Mouse (Mus musculus): Measurements from ENCODE around the gene Rasl10a. TPM values are rescaled to one million over a fixed set of nuclear protein-coding genes. Genes with fewer than 3 reads are reported as not detected.
A peak's percentile ranks its signal among the peaks of the same experiment; 100 is the strongest.

Gene Rasl10a
- polyA plus RNA-seq, 1 experiment: 12.0 TPM

GRCm38 (mm10) chr11:5059230-5059629 lies 1.3 kb downstream of the Rasl10a start:
- Histone ChIP-seq H3K9me3 (peaks cover 50% of the 10 kb centered on the region), H3K36me3 (replicated peaks; ENCODE audit: low read length) (peaks cover 66% of the 10 kb centered on the region), H3K4me1 (peaks cover 98% of the 10 kb centered on the region), H3K4me3 (replicated peaks) (peak overlapping the region; percentile 94), H3K27me3 (replicated peaks) (peaks cover 53% of the 10 kb centered on the region)
- TF ChIP-seq GATA1 (IDR thresholded peaks at IDR 0.05; ENCODE audit: borderline replicate concordance, low read length) (no peak), FLI1 (IDR thresholded peaks at IDR 0.05; ENCODE audit: low read length) (no peak)

DNA sequence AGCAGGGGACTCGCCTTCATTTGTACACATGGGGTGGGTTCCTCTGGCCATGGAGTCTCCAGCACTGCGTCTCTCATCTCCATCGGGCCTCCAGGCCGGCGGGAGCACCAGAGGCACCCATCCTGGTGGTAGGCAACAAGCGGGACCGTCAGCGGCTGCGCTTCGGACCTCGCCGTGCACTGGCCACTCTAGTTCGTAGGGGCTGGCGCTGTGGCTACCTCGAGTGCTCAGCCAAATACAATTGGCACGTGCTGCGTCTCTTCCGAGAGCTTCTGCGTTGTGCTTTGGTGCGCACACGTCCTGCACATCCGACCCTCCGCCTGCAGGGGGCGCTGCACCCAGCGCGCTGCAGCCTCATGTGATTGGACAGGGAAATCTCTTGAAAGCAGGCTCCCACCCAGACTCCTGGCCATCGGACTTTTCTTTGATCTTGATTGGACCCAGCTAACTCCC lies 1.8 kb downstream of the Rasl10a start:
- peaks cover 51% of the 10 kb centered on the region for H3K9me3 ChIP-seq
- H3K36me3 ChIP-seq (replicated peaks; ENCODE audit: low read length): peaks cover 71% of the 10 kb centered on the region
- peak overlapping the region; percentile 94 for H3K4me3 ChIP-seq (replicated peaks)
- no peak for TF ChIP-seq FLI1 (IDR thresholded peaks at IDR 0.05; ENCODE audit: low read length)
- no peak for TF ChIP-seq GATA1 (IDR thresholded peaks at IDR 0.05; ENCODE audit: borderline replicate concordance, low read length)
- H3K4me1 ChIP-seq: peaks cover 98% of the 10 kb centered on the region
- H3K27me3 ChIP-seq (replicated peaks): peaks cover 53% of the 10 kb centered on the region

DNA sequence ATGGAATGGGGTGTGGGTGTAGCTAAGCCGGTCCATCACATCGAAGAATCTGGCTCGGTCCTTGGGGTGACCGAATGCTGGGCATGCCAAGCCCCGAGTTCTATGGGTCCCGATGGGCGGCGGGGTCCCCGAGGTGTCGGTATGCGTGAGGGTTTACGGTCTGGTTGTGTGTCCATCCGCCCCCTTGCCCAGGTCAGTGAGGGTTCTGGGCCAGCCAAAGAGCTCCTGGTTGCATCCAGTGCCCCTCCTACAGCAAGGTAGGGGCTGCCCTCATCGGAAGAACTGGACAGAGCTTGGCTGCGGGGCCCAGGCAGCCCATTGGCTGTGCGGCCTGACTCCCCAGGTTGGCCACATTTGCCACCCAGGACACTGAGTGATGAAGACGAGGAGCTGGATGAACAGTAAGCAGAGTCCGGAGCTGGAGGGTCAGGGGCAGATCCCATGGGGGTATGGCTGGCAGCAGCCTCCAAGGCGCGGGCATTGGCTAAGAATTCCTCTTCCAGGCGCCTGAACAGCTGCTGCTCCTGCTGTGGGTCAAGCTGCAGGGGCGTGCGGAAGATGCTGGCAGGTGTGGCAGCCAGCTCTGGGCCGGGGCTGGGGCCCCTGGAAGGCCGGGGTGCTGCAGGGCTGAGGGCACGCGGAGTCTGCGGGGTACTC lies 3.0 kb downstream of the Rasl10a start:
- peaks cover 67% of the 10 kb centered on the region for H3K36me3 ChIP-seq (replicated peaks; ENCODE audit: low read length)
- TF ChIP-seq FLI1 (IDR thresholded peaks at IDR 0.05; ENCODE audit: low read length) (no peak), GATA1 (IDR thresholded peaks at IDR 0.05; ENCODE audit: borderline replicate concordance, low read length) (no peak)
- H3K27me3 ChIP-seq (replicated peaks): peaks cover 46% of the 10 kb centered on the region
- peaks cover 51% of the 10 kb centered on the region for H3K9me3 ChIP-seq
- peaks cover 95% of the 10 kb centered on the region for H3K4me1 ChIP-seq
- H3K4me3 ChIP-seq (replicated peaks): peak overlapping the region; percentile 95

GRCm38 (mm10) chr11:5061413-5062139 lies 3.6 kb downstream of the Rasl10a start:
- H3K27me3 ChIP-seq (replicated peaks): peaks cover 40% of the 10 kb centered on the region
- H3K36me3 ChIP-seq (replicated peaks; ENCODE audit: low read length): peaks cover 64% of the 10 kb centered on the region
- H3K4me1 ChIP-seq: peaks cover 94% of the 10 kb centered on the region
- peak overlapping the region; percentile 95 for H3K4me3 ChIP-seq (replicated peaks)
- no peak for TF ChIP-seq GATA1 (IDR thresholded peaks at IDR 0.05; ENCODE audit: borderline replicate concordance, low read length)
- TF ChIP-seq FLI1 (IDR thresholded peaks at IDR 0.05; ENCODE audit: low read length): no peak
- H3K9me3 ChIP-seq: peaks cover 51% of the 10 kb centered on the region

DNA sequence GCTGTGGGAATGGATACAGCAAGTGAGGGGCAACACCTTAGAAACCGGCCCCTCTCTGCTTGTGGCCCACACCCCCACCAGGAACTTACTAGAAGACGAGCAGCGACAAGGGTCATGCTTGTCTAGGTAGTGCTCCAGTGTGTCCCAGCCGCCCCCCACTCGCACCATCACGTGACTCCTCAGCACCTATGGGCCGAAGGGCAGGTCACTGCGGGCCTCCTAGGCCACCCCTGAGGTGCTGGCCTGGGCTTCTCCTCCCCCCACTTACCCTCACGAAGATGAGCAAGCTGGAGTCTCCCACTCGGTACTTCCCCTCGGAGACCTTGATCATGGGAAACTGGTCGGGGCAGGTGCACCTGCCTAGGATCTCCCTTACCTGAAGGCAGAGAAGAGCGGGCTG lies 4.4 kb downstream of the Rasl10a start:
- H3K4me1 ChIP-seq: peaks cover 94% of the 10 kb centered on the region
- H3K9me3 ChIP-seq: peaks cover 51% of the 10 kb centered on the region
- TF ChIP-seq GATA1 (IDR thresholded peaks at IDR 0.05; ENCODE audit: borderline replicate concordance, low read length): no peak
- no peak for TF ChIP-seq FLI1 (IDR thresholded peaks at IDR 0.05; ENCODE audit: low read length)
- H3K27me3 ChIP-seq (replicated peaks): peaks cover 33% of the 10 kb centered on the region
- peaks cover 63% of the 10 kb centered on the region for H3K36me3 ChIP-seq (replicated peaks; ENCODE audit: low read length)
- H3K4me3 ChIP-seq (replicated peaks): peak overlapping the region; percentile 95

- peaks cover 26% of the 10 kb centered on the region for H3K27me3 ChIP-seq (replicated peaks)
- TF ChIP-seq FLI1 (IDR thresholded peaks at IDR 0.05; ENCODE audit: low read length) (no peak), GATA1 (IDR thresholded peaks at IDR 0.05; ENCODE audit: borderline replicate concordance, low read length) (no peak)
- H3K9me3 ChIP-seq: peaks cover 51% of the 10 kb centered on the region
- H3K4me1 ChIP-seq: peaks cover 94% of the 10 kb centered on the region
- H3K36me3 ChIP-seq (replicated peaks; ENCODE audit: low read length): peaks cover 70% of the 10 kb centered on the region
- H3K4me3 ChIP-seq (replicated peaks): peak overlapping the region; percentile 95
Observed at GRCm38 (mm10) chr11:5062860-5063505, 5.1 kb downstream of the Rasl10a start.

- Histone ChIP-seq H3K4me3 (replicated peaks) (peak overlapping the region; percentile 95), H3K36me3 (replicated peaks; ENCODE audit: low read length) (peaks cover 77% of the 10 kb centered on the region), H3K9me3 (peaks cover 51% of the 10 kb centered on the region), H3K4me1 (peaks cover 94% of the 10 kb centered on the region), H3K27me3 (replicated peaks) (peaks cover 21% of the 10 kb centered on the region)
- TF ChIP-seq FLI1 (IDR thresholded peaks at IDR 0.05; ENCODE audit: low read length) (no peak), GATA1 (IDR thresholded peaks at IDR 0.05; ENCODE audit: borderline replicate concordance, low read length) (no peak)
Observed at GRCm38 (mm10) chr11:5063561-5064281, 5.8 kb downstream of the Rasl10a start.

GRCm38 (mm10) chr11:5064282-5065055 lies 6.5 kb downstream of the Rasl10a start:
- peak overlapping the region; percentile 95 for H3K4me3 ChIP-seq (replicated peaks)
- TF ChIP-seq GATA1 (IDR thresholded peaks at IDR 0.05; ENCODE audit: borderline replicate concordance, low read length) (no peak), FLI1 (IDR thresholded peaks at IDR 0.05; ENCODE audit: low read length) (no peak)

More at GRCm38 (mm10) chr11:5064282-5065055, 6.5 kb downstream of the Rasl10a start:
- Histone ChIP-seq H3K27me3 (replicated peaks) (peaks cover 13% of the 10 kb centered on the region), H3K4me1 (peaks cover 94% of the 10 kb centered on the region), H3K9me3 (peaks cover 47% of the 10 kb centered on the region), H3K36me3 (replicated peaks; ENCODE audit: low read length) (peaks cover 77% of the 10 kb centered on the region)
